Mouse (Mus musculus): ENCODE results near the gene Muc3. TPM values are rescaled to one million over a fixed set of nuclear protein-coding genes. Genes with fewer than 3 reads are reported as not detected.
A peak's percentile ranks its signal among the peaks of the same experiment; 100 is the strongest.

Gene Muc3
- total and polyA plus RNA-seq, 3 experiments: not detected

- peaks cover 0 to 1% of the 10 kb centered on the region in 2 experiments; a peak in 1 of 4 replicates for H3K27me3 ChIP-seq (ENCODE audit: control insufficient read depth in 1 of 2, insufficient read depth in 2 of 2, low read length in 2 of 2)
- TF ChIP-seq MAFK (IDR thresholded peaks at IDR 0.05; ENCODE audit: borderline replicate concordance, low read depth, low read length) (no peak), ELF1 (IDR thresholded peaks at IDR 0.05; ENCODE audit: low read depth, low read length) (peak; percentile 50; the same call in 1 of the 2 replicates)
- no peak overlapping the region for H3K9ac ChIP-seq (ENCODE audit: control insufficient read depth, low read depth, low read length, poor library complexity, severe bottlenecking)
- peaks cover 0 to 9% of the 10 kb centered on the region in 2 experiments; a peak in 1 of 4 replicates for H3K4me1 ChIP-seq (ENCODE audit: control insufficient read depth in 1 of 2, insufficient read depth in 2 of 2, low read length in 2 of 2)
- H3K79me2 ChIP-seq (ENCODE audit: control insufficient read depth, insufficient read depth, low read length, poor library complexity): no peaks in the 10 kb centered on the region
- H3K36me3 ChIP-seq (ENCODE audit: control insufficient read depth in 1 of 2, insufficient read depth in 2 of 2, low read length in 2 of 2): 0 out of 4 replicates have a peak, but pooled peaks cover 0 to 2% of the 10 kb centered on the region in 2 experiments
- DNase-seq (ENCODE audit: low read depth, low spot score): no peak
- H3K9me3 ChIP-seq (replicated peaks; ENCODE audit: insufficient read depth, low read length): no peaks in the 10 kb centered on the region
- peak overlapping the region in 1 of 2 experiments; percentile 53; a peak in 2 of 4 replicates for H3K4me3 ChIP-seq (ENCODE audit: control insufficient read depth in 1 of 2, insufficient read depth in 1 of 2, low read depth in 2 of 2, low read length in 2 of 2)
- H3K27ac ChIP-seq (ENCODE audit: control insufficient read depth, low read depth, low read length): no peak overlapping the region
Measured at GRCm38 (mm10) chr5:137170836-137171380, 21.8 kb upstream of the Muc3 start.

GRCm38 (mm10) chr5:137167539-137167938 lies 18.4 kb upstream of the Muc3 start:
- Histone ChIP-seq H3K79me2 (ENCODE audit: control insufficient read depth, insufficient read depth, low read length, poor library complexity) (no peaks in the 10 kb centered on the region), H3K9ac (ENCODE audit: control insufficient read depth, low read depth, low read length, poor library complexity, severe bottlenecking) (no peak overlapping the region), H3K36me3 (ENCODE audit: control insufficient read depth in 1 of 2, insufficient read depth in 2 of 2, low read length in 2 of 2) (0 out of 4 replicates have a peak, but pooled peaks cover 0 to 2% of the 10 kb centered on the region in 2 experiments), H3K27me3 (ENCODE audit: control insufficient read depth in 1 of 2, insufficient read depth in 2 of 2, low read length in 2 of 2) (peaks cover 0 to 2% of the 10 kb centered on the region in 2 experiments; a peak in 1 of 4 replicates), H3K4me1 (ENCODE audit: control insufficient read depth in 1 of 2, insufficient read depth in 2 of 2, low read length in 2 of 2) (peaks cover 0 to 9% of the 10 kb centered on the region in 2 experiments; a peak in 1 of 4 replicates), H3K4me3 (ENCODE audit: control insufficient read depth in 1 of 2, insufficient read depth in 1 of 2, low read depth in 2 of 2, low read length in 2 of 2) (no peak overlapping the region), H3K9me3 (replicated peaks; ENCODE audit: insufficient read depth, low read length) (no peaks in the 10 kb centered on the region), H3K27ac (ENCODE audit: control insufficient read depth, low read depth, low read length) (no peak overlapping the region)
- DNase-seq (ENCODE audit: low read depth, low spot score): no peak
- TF ChIP-seq GATA1 (IDR thresholded peaks at IDR 0.05; ENCODE audit: low read depth, low read length): no peak

- Histone ChIP-seq H3K27ac (ENCODE audit: control insufficient read depth, low read depth, low read length) (no peak overlapping the region), H3K9me3 (replicated peaks; ENCODE audit: insufficient read depth, low read length) (no peaks in the 10 kb centered on the region), H3K79me2 (ENCODE audit: control insufficient read depth, insufficient read depth, low read length, poor library complexity) (no peaks in the 10 kb centered on the region), H3K4me3 (ENCODE audit: control insufficient read depth in 1 of 2, insufficient read depth in 1 of 2, low read depth in 2 of 2, low read length in 2 of 2) (no peak overlapping the region), H3K4me1 (ENCODE audit: control insufficient read depth in 1 of 2, insufficient read depth in 2 of 2, low read length in 2 of 2) (peaks cover 0 to 6% of the 10 kb centered on the region in 2 experiments; a peak in 1 of 4 replicates), H3K27me3 (ENCODE audit: control insufficient read depth in 1 of 2, insufficient read depth in 2 of 2, low read length in 2 of 2) (peaks cover 0 to 2% of the 10 kb centered on the region in 2 experiments; a peak in 1 of 4 replicates), H3K36me3 (ENCODE audit: control insufficient read depth in 1 of 2, insufficient read depth in 2 of 2, low read length in 2 of 2) (0 out of 4 replicates have a peak, but pooled peaks cover 0 to 2% of the 10 kb centered on the region in 2 experiments), H3K9ac (ENCODE audit: control insufficient read depth, low read depth, low read length, poor library complexity, severe bottlenecking) (no peak overlapping the region)
- no peak for DNase-seq (ENCODE audit: low read depth, low spot score)
- no peak for TF ChIP-seq E2F4 (IDR thresholded peaks at IDR 0.05; ENCODE audit: borderline replicate concordance, low read depth, low read length)
- no peak for TF ChIP-seq CHD2 (IDR thresholded peaks at IDR 0.05; ENCODE audit: low read length)
- no peak for TF ChIP-seq MAFK (IDR thresholded peaks at IDR 0.05; ENCODE audit: borderline replicate concordance, low read depth, low read length)
- TF ChIP-seq ZMIZ1 (IDR thresholded peaks at IDR 0.05; ENCODE audit: low read depth, low read length): no peak
- TF ChIP-seq MAZ (IDR thresholded peaks at IDR 0.05; ENCODE audit: low read depth, low read length): no peak
- no peak for TF ChIP-seq CTCF (IDR thresholded peaks at IDR 0.05 in 2 of 3, conservative IDR thresholded peaks at IDR 0.05 in 1 of 3; ENCODE audit: control insufficient read depth in 1 of 3, insufficient read depth in 1 of 3, low read depth in 2 of 3, low read length in 3 of 3, poor library complexity in 1 of 3, severe bottlenecking in 1 of 3)
- TF ChIP-seq SIN3A (IDR thresholded peaks at IDR 0.05; ENCODE audit: low read length): no peak
- no peak for TF ChIP-seq POLR2AphosphoS2 (IDR thresholded peaks at IDR 0.05; ENCODE audit: low read length)
- no peak for TF ChIP-seq NELFE (IDR thresholded peaks at IDR 0.05; ENCODE audit: low read depth, low read length)
- TF ChIP-seq MAX (IDR thresholded peaks at IDR 0.05; ENCODE audit: low read length): no peak
- no peak for TF ChIP-seq ETS1 (IDR thresholded peaks at IDR 0.05; ENCODE audit: low read depth, low read length)
- no peak for TF ChIP-seq ZKSCAN1 (IDR thresholded peaks at IDR 0.05; ENCODE audit: low read depth, low read length)
- TF ChIP-seq CHD1 (IDR thresholded peaks at IDR 0.05; ENCODE audit: low read depth, low read length): no peak
- TF ChIP-seq POLR2A (IDR thresholded peaks at IDR 0.05; ENCODE audit: control insufficient read depth in 1 of 2, insufficient read depth in 1 of 2, low read depth in 1 of 2, low read length in 2 of 2, poor library complexity in 1 of 2): no peak
- no peak for TF ChIP-seq KAT2A (conservative IDR thresholded peaks at IDR 0.05; ENCODE audit: low read depth, low read length)
- TF ChIP-seq USF1 (IDR thresholded peaks at IDR 0.05; ENCODE audit: low read depth, low read length): no peak
- no peak for TF ChIP-seq USF2 (IDR thresholded peaks at IDR 0.05; ENCODE audit: borderline replicate concordance in 1 of 2, insufficient read depth in 1 of 2, low read depth in 1 of 2, low read length in 2 of 2)
Measured at GRCm38 (mm10) chr5:137166012-137166411, 16.9 kb upstream of the Muc3 start.

Measured in MEL (cell line).